Mouse (Mus musculus) limb, embryonic 15.5 days (tissue): ENCODE results near the gene Def8. TPM values are rescaled to one million over a fixed set of nuclear protein-coding genes. Genes with fewer than 3 reads are reported as not detected.

ENCODE experiments used
- ATAC-seq: fragments of 200-750 bp; cut with Nextera tagmentation; 2 replicates; pipeline ENCODE4 v1.8.0; 2017; ENCODE audit warnings: low read depth, moderate TSS enrichment; ENCODE audit not compliant: insufficient number of reproducible peaks, low FRiP score, low TSS enrichment
- H3K27ac ChIP-seq: fragments of 300-500 bp; sonication (generic); 2 replicates; pipeline ENCODE4 v1.5.1; 2015; ENCODE audit warnings: moderate library complexity, mild to moderate bottlenecking, inconsistent platforms
- H3K27me3 ChIP-seq: fragments of 300-500 bp; sonication (generic); 2 replicates; pipeline ENCODE4 v1.6.1; 2015; ENCODE audit warnings: inconsistent platforms
- H3K36me3 ChIP-seq: fragments of 300-500 bp; sonication (generic); 2 replicates; pipeline ENCODE4 v1.6.1; 2015; ENCODE audit warnings: inconsistent platforms
- H3K4me1 ChIP-seq: fragments of 300-500 bp; sonication (generic); 2 replicates; pipeline ENCODE4 v1.6.1; 2015; ENCODE audit warnings: inconsistent platforms
- H3K4me2 ChIP-seq: fragments of 300-500 bp; sonication (generic); 2 replicates; pipeline ENCODE4 v1.6.1; 2015; ENCODE audit warnings: mild to moderate bottlenecking, inconsistent platforms
- H3K4me3 ChIP-seq: fragments of 300-500 bp; sonication (generic); 2 replicates; pipeline ENCODE4 v1.5.1; 2015; ENCODE audit warnings: mild to moderate bottlenecking, inconsistent platforms
- H3K9ac ChIP-seq: fragments of 300-500 bp; sonication (generic); 2 replicates; pipeline ENCODE4 v1.6.1; 2015; ENCODE audit warnings: inconsistent platforms
- H3K9me3 ChIP-seq: fragments of 300-500 bp; sonication (generic); 2 replicates; pipeline ENCODE4 v1.6.1; 2016; ENCODE audit warnings: inconsistent platforms
- WGBS: fragments of 180-500 bp; shearing (Covaris S2); methylation state at CpG from one replicate; pipeline ENCODE4 v1.1.7; 2015; 5-methylcytosine and 5-hydroxymethylcytosine counted together
- polyA plus RNA-seq: library from polyadenylated mRNA; unstranded; fragments of >200 nt; fragmentation: Nextera tagmentation; extraction: Ambion mirVana; gene quantifications from 2 replicates; pipeline ENCODE4 v1.2.1, GENCODE M21; 2015

Def8 gene
- polyA plus RNA-seq, 1 experiment from 2014 or later = 42.4 TPM

- WGBS = 7% methylated on average over 34 of the region's 34 CpGs
- Histone ChIP-seq H3K27me3 (no peaks in the 10 kb centered on the region), H3K9ac (peak overlapping the region; percentile 60), H3K9me3 (no peaks in the 10 kb centered on the region), H3K36me3 (peaks cover 16% of the 10 kb centered on the region), H3K4me3 (peak overlapping the region; percentile 85), H3K4me1 (peaks cover 15% of the 10 kb centered on the region), H3K4me2 (peak overlapping the region; percentile 77), H3K27ac (peak overlapping the region; percentile 93)
- ATAC-seq = no peak
These were observed 53.8 kb downstream of the Def8 start for GRCm38 (mm10) chr8:123476911-123477736.

GRCm38 (mm10) chr8:123477737-123478258 is 54.5 kb downstream of the Def8 start, which contains the start of gene Afg3l1:
TSS of gene Afg3l1 (plus strand) at chr8:123477903.
- WGBS = under 1% methylated on average over 56 of the region's 58 CpGs
- H3K4me3 ChIP-seq = peak within 1 kb of the TSS; percentile 85

GRCm38 (mm10) chr8:123478456-123479218 is 55.3 kb downstream of the Def8 start:
- ATAC-seq = no peak
- peak overlapping the region; percentile 85 for H3K4me3 ChIP-seq
- no peaks in the 10 kb centered on the region for H3K9me3 ChIP-seq
- peaks cover 15% of the 10 kb centered on the region for H3K4me1 ChIP-seq
- no peaks in the 10 kb centered on the region for H3K27me3 ChIP-seq
- H3K4me2 ChIP-seq = peak overlapping the region; percentile 77
- H3K9ac ChIP-seq = peak overlapping the region; percentile 60
- H3K36me3 ChIP-seq = peaks cover 27% of the 10 kb centered on the region
- 34% methylated on average over 16 of the region's 16 CpGs for WGBS
- peak overlapping the region; percentile 93 for H3K27ac ChIP-seq

More at GRCm38 (mm10) chr8:123477737-123478258, 54.5 kb downstream of the Def8 start, which contains the start of gene Afg3l1:
- peak within 1 kb of the TSS; percentile 93 for H3K27ac ChIP-seq
- H3K27me3 ChIP-seq = no peaks in the 10 kb centered on the region
- peaks cover 15% of the 10 kb centered on the region for H3K4me1 ChIP-seq
- peaks cover 23% of the 10 kb centered on the region for H3K36me3 ChIP-seq
- H3K9ac ChIP-seq = peak within 1 kb of the TSS; percentile 60
- peak; percentile 92 for ATAC-seq
- no peaks in the 10 kb centered on the region for H3K9me3 ChIP-seq
- H3K4me2 ChIP-seq = peak within 1 kb of the TSS; percentile 77

GRCm38 (mm10) chr8:123482627-123483026 is 59.3 kb downstream of the Def8 start:
- Histone ChIP-seq H3K36me3 (peaks cover 63% of the 10 kb centered on the region), H3K27me3 (no peaks in the 10 kb centered on the region), H3K4me2 (no peak overlapping the region), H3K9me3 (no peaks in the 10 kb centered on the region), H3K27ac (no peak overlapping the region), H3K4me3 (no peak overlapping the region), H3K4me1 (peaks cover 10% of the 10 kb centered on the region), H3K9ac (no peak overlapping the region)
- 88% methylated on average over 7 of the region's 7 CpGs for WGBS
- ATAC-seq = no peak

- Histone ChIP-seq H3K9ac (no peak overlapping the region), H3K4me1 (no peaks in the 10 kb centered on the region), H3K4me2 (no peak overlapping the region), H3K9me3 (no peaks in the 10 kb centered on the region), H3K36me3 (peaks cover 93% of the 10 kb centered on the region), H3K27ac (no peak overlapping the region), H3K4me3 (no peak overlapping the region), H3K27me3 (no peaks in the 10 kb centered on the region)
- no peak for ATAC-seq
- 88% methylated on average over 15 of the region's 15 CpGs for WGBS
These were observed 68.2 kb downstream of the Def8 start for GRCm38 (mm10) chr8:123491280-123492075.

GRCm38 (mm10) chr8:123492898-123493297 is 69.6 kb downstream of the Def8 start:
- Histone ChIP-seq H3K4me1 (no peaks in the 10 kb centered on the region), H3K9ac (no peak overlapping the region), H3K4me2 (no peak overlapping the region), H3K27me3 (no peaks in the 10 kb centered on the region), H3K4me3 (no peak overlapping the region), H3K27ac (no peak overlapping the region), H3K9me3 (no peaks in the 10 kb centered on the region), H3K36me3 (peaks cover 93% of the 10 kb centered on the region)
- WGBS = 96% methylated on average over 9 of the region's 9 CpGs
- ATAC-seq = no peak

GRCm38 (mm10) chr8:123497699-123498098 is 74.4 kb downstream of the Def8 start:
- Histone ChIP-seq H3K27ac (no peak overlapping the region), H3K27me3 (no peaks in the 10 kb centered on the region), H3K4me1 (no peaks in the 10 kb centered on the region), H3K4me3 (no peak overlapping the region), H3K9me3 (no peaks in the 10 kb centered on the region), H3K9ac (no peak overlapping the region), H3K4me2 (no peak overlapping the region), H3K36me3 (peaks cover 94% of the 10 kb centered on the region)
- 82% methylated on average over 4 of the region's 4 CpGs for WGBS
- no peak for ATAC-seq

GRCm38 (mm10) chr8:123498963-123499362 is 75.6 kb downstream of the Def8 start:
- no peaks in the 10 kb centered on the region for H3K4me1 ChIP-seq
- no peak overlapping the region for H3K9ac ChIP-seq
- no peak overlapping the region for H3K4me2 ChIP-seq
- 94% methylated on average over 11 of the region's 11 CpGs for WGBS
- no peak overlapping the region for H3K27ac ChIP-seq
- no peaks in the 10 kb centered on the region for H3K27me3 ChIP-seq
- ATAC-seq = no peak
- H3K4me3 ChIP-seq = no peak overlapping the region
- 0 out of 2 replicates have a peak, but pooled peaks cover 5% of the 10 kb centered on the region for H3K9me3 ChIP-seq
- peaks cover 94% of the 10 kb centered on the region for H3K36me3 ChIP-seq

- WGBS = 90% methylated on average over 11 of the region's 11 CpGs
- H3K27ac ChIP-seq = no peak overlapping the region
- H3K36me3 ChIP-seq = peaks cover 94% of the 10 kb centered on the region
- H3K4me1 ChIP-seq = no peaks in the 10 kb centered on the region
- H3K9me3 ChIP-seq = 0 out of 2 replicates have a peak, but pooled peaks cover 5% of the 10 kb centered on the region
- no peak overlapping the region for H3K4me2 ChIP-seq
- H3K4me3 ChIP-seq = no peak overlapping the region
- H3K9ac ChIP-seq = no peak overlapping the region
- no peaks in the 10 kb centered on the region for H3K27me3 ChIP-seq
- no peak for ATAC-seq
These were observed 76.2 kb downstream of the Def8 start for GRCm38 (mm10) chr8:123499556-123499955.

- H3K27me3 ChIP-seq = no peaks in the 10 kb centered on the region
- H3K36me3 ChIP-seq = peaks cover 95% of the 10 kb centered on the region
- no peak overlapping the region for H3K9ac ChIP-seq
- no peak overlapping the region for H3K27ac ChIP-seq
- no peak overlapping the region for H3K4me3 ChIP-seq
- 0 out of 2 replicates have a peak, but pooled peaks cover 5% of the 10 kb centered on the region for H3K9me3 ChIP-seq
- ATAC-seq = no peak
- 93% methylated on average over 5 of the region's 5 CpGs for WGBS
- no peak overlapping the region for H3K4me2 ChIP-seq
- H3K4me1 ChIP-seq = no peaks in the 10 kb centered on the region
These were observed 78.9 kb downstream of the Def8 start for GRCm38 (mm10) chr8:123502192-123502591.

- 97% methylated on average over 6 of the region's 6 CpGs for WGBS
- Histone ChIP-seq H3K4me1 (no peaks in the 10 kb centered on the region), H3K9ac (no peak overlapping the region), H3K4me2 (no peak overlapping the region), H3K27ac (no peak overlapping the region), H3K4me3 (no peak overlapping the region), H3K27me3 (no peaks in the 10 kb centered on the region), H3K9me3 (0 out of 2 replicates have a peak, but pooled peaks cover 5% of the 10 kb centered on the region), H3K36me3 (peaks cover 99% of the 10 kb centered on the region)
- ATAC-seq = no peak
These were observed 80.6 kb downstream of the Def8 start for GRCm38 (mm10) chr8:123503801-123504467.
